ENCODE assay signal across 22 mouse cellular contexts in genomic region chr4:35201700-35202099, GRCm38 (mm10). TPM values are rescaled to one million over a fixed set of nuclear protein-coding genes. Genes with fewer than 3 reads are reported as not detected.
DNase-seq lines count a peak whose midpoint lies in the region; ATAC-seq and TF ChIP-seq lines count a peak whose summit lies in the region.
"Had no signal": no experiment of that assay in that cellular context is flagged by ENCODE, and none has a peak within 500 bp of the region (broad histone marks: within the 10 kb centered on the region; RNA-seq: fewer than 3 reads in every experiment).

No protein-coding gene starts in this region.

- ATAC-seq in liver, embryonic 12.5 days, result peak; percentile 37; the same call in 1 of the 2 replicates
- ATAC-seq in liver, embryonic 16.5 days (ENCODE audit: low read depth), result peak; percentile 21; the same call in 1 of the 2 replicates
- no peak for ATAC-seq in midbrain, embryonic 16.5 days
- ATAC-seq: forebrain, embryonic 15.5 days had no signal

- H3K9me3 ChIP-seq in MEL (replicated peaks; ENCODE audit: insufficient read depth, low read length), result no peaks in the 10 kb centered on the region
- H3K9me3 ChIP-seq in liver, embryonic 12.5 days (replicated peaks), result no peaks in the 10 kb centered on the region
- no peaks in the 10 kb centered on the region for H3K9me3 ChIP-seq in liver, embryonic 16.5 days (replicated peaks; ENCODE audit: control insufficient read depth, low read length)
- no peaks in the 10 kb centered on the region for H3K9me3 ChIP-seq in midbrain, embryonic 16.5 days (replicated peaks; ENCODE audit: control insufficient read depth, low read length, poor library complexity, severe bottlenecking)
- H3K9me3 ChIP-seq: embryonic facial prominence, embryonic 12.5 days; forebrain, embryonic 15.5 days; heart, embryonic 13.5 days; hindbrain, embryonic 12.5 days had no signal

- TF ChIP-seq RAD21 in MEL (IDR thresholded peaks at IDR 0.05; ENCODE audit: low read depth, low read length), result no peak

- no peak overlapping the region for H3K4me2 ChIP-seq in liver, embryonic 12.5 days
- H3K4me2 ChIP-seq in liver, embryonic 16.5 days (ENCODE audit: low read depth, low read length), result no peak overlapping the region
- no peak overlapping the region for H3K4me2 ChIP-seq in midbrain, embryonic 16.5 days (ENCODE audit: low read length)
- H3K4me2 ChIP-seq: embryonic facial prominence, embryonic 12.5 days; forebrain, embryonic 15.5 days; heart, embryonic 13.5 days; hindbrain, embryonic 12.5 days had no signal

- no peaks in the 10 kb centered on the region for H3K27me3 ChIP-seq in MEL (ENCODE audit: control insufficient read depth in 1 of 2, insufficient read depth in 2 of 2, low read length in 2 of 2)
- no peaks in the 10 kb centered on the region for H3K27me3 ChIP-seq in liver, embryonic 12.5 days (replicated peaks)
- no peaks in the 10 kb centered on the region for H3K27me3 ChIP-seq in liver, embryonic 16.5 days (ENCODE audit: control insufficient read depth, insufficient read depth, low read depth, low read length)
- H3K27me3 ChIP-seq in midbrain, embryonic 16.5 days (ENCODE audit: control insufficient read depth, insufficient read depth, low read depth, low read length), result no peaks in the 10 kb centered on the region
- H3K27me3 ChIP-seq: CH12.LX; embryonic facial prominence, embryonic 12.5 days; forebrain, embryonic 15.5 days; heart, embryonic 13.5 days; hindbrain, embryonic 12.5 days had no signal

- peaks cover 4 to 13% of the 10 kb centered on the region in 2 experiments for H3K36me3 ChIP-seq in MEL (ENCODE audit: control insufficient read depth in 1 of 2, insufficient read depth in 2 of 2, low read length in 2 of 2)
- peaks cover 18% of the 10 kb centered on the region for H3K36me3 ChIP-seq in liver, embryonic 12.5 days
- 0 out of 2 replicates have a peak, but pooled peaks cover 2% of the 10 kb centered on the region for H3K36me3 ChIP-seq in liver, embryonic 16.5 days (ENCODE audit: control insufficient read depth, insufficient read depth)
- peaks cover 16% of the 10 kb centered on the region for H3K36me3 ChIP-seq in midbrain, embryonic 16.5 days (ENCODE audit: control insufficient read depth, insufficient read depth, low read length)

- TF ChIP-seq EP300 in MEL (IDR thresholded peaks at IDR 0.05; ENCODE audit: low read depth in 1 of 2, low read length in 2 of 2), result peak; percentile 89 to 92

- H3K9ac ChIP-seq in MEL (ENCODE audit: control insufficient read depth, low read depth, low read length, poor library complexity, severe bottlenecking), result no peak overlapping the region
- no peak overlapping the region for H3K9ac ChIP-seq in liver, embryonic 12.5 days
- H3K9ac ChIP-seq in liver, embryonic 16.5 days (ENCODE audit: low read depth, low read length), result no peak overlapping the region
- no peak overlapping the region for H3K9ac ChIP-seq in midbrain, embryonic 16.5 days (ENCODE audit: low read depth, low read length)
- H3K9ac ChIP-seq: embryonic facial prominence, embryonic 12.5 days; forebrain, embryonic 15.5 days; heart, embryonic 13.5 days; hindbrain, embryonic 12.5 days had no signal

- H3K4me3 ChIP-seq in MEL (ENCODE audit: control insufficient read depth in 1 of 2, insufficient read depth in 1 of 2, low read depth in 2 of 2, low read length in 2 of 2), result no peak overlapping the region
- no peak overlapping the region for H3K4me3 ChIP-seq in liver, embryonic 12.5 days
- no peak overlapping the region for H3K4me3 ChIP-seq in liver, embryonic 16.5 days (ENCODE audit: low read depth, low read length)
- no peak overlapping the region for H3K4me3 ChIP-seq in midbrain, embryonic 16.5 days (ENCODE audit: low read depth, low read length)
- H3K4me3 ChIP-seq: embryonic facial prominence, embryonic 12.5 days; forebrain, embryonic 15.5 days; heart, embryonic 13.5 days; hindbrain, embryonic 12.5 days had no signal

- no peak for TF ChIP-seq CTCF in MEL (IDR thresholded peaks at IDR 0.05 in 2 of 3, conservative IDR thresholded peaks at IDR 0.05 in 1 of 3; ENCODE audit: control insufficient read depth in 1 of 3, insufficient read depth in 1 of 3, low read depth in 2 of 3, low read length in 3 of 3, poor library complexity in 1 of 3, severe bottlenecking in 1 of 3)

- peak overlapping the region; percentile 59 for H3K27ac ChIP-seq in MEL (ENCODE audit: control insufficient read depth, low read depth, low read length)
- no peak overlapping the region for H3K27ac ChIP-seq in liver, embryonic 12.5 days
- H3K27ac ChIP-seq in liver, embryonic 16.5 days (ENCODE audit: low read length), result no peak overlapping the region
- no peak overlapping the region for H3K27ac ChIP-seq in midbrain, embryonic 16.5 days (ENCODE audit: low read length)
- H3K27ac ChIP-seq: embryonic facial prominence, embryonic 12.5 days; forebrain, embryonic 15.5 days; heart, embryonic 13.5 days; hindbrain, embryonic 12.5 days had no signal

- H3K4me1 ChIP-seq in MEL (ENCODE audit: control insufficient read depth in 1 of 2, insufficient read depth in 2 of 2, low read length in 2 of 2), result peaks cover 2 to 6% of the 10 kb centered on the region in 2 experiments; a peak in 3 of 4 replicates
- H3K4me1 ChIP-seq in liver, embryonic 12.5 days, result no peaks in the 10 kb centered on the region
- H3K4me1 ChIP-seq in liver, embryonic 16.5 days (ENCODE audit: control insufficient read depth, low read depth, low read length), result no peaks in the 10 kb centered on the region
- no peaks in the 10 kb centered on the region for H3K4me1 ChIP-seq in midbrain, embryonic 16.5 days (ENCODE audit: control insufficient read depth, insufficient read depth, low read length)
- H3K4me1 ChIP-seq: embryonic facial prominence, embryonic 12.5 days; forebrain, embryonic 15.5 days; heart, embryonic 13.5 days; hindbrain, embryonic 12.5 days had no signal

- 31% methylated on average over 5 of the region's 5 CpGs for WGBS in liver, embryonic 12.5 days (ENCODE audit: insufficient replicate concordance)
- 31% methylated on average over 5 of the region's 5 CpGs for WGBS in liver, embryonic 16.5 days (ENCODE audit: insufficient replicate concordance)
- 98% methylated on average over 5 of the region's 5 CpGs for WGBS in midbrain, embryonic 16.5 days

- DNase-seq in MEL (ENCODE audit: low read depth, low spot score), result peak; percentile 71
- DNase-seq in layer of hippocampus, postnatal 36 days, result no peak
- no peak for DNase-seq in retina, embryonic 14.5 days (ENCODE audit: low spot score)
- DNase-seq: adrenal gland, postnatal 10 days; cerebellum, adult 11 months; cerebellum, adult 8-10 months; cerebellum, postnatal 14 days; gastrocnemius, postnatal 36 days; heart, postnatal 4 days had no signal

- H3K79me2 ChIP-seq in MEL (ENCODE audit: control insufficient read depth, insufficient read depth, low read length, poor library complexity), result no peaks in the 10 kb centered on the region

- TF ChIP-seq POLR2A in MEL (IDR thresholded peaks at IDR 0.05; ENCODE audit: control insufficient read depth in 1 of 2, insufficient read depth in 1 of 2, low read depth in 1 of 2, low read length in 2 of 2, poor library complexity in 1 of 2), result no peak

TF ChIP-seq in MEL, 35 proteins besides CTCF, POLR2A, EP300 and RAD21 (continues in another document):
- no peak for TF ChIP-seq SMC3 (IDR thresholded peaks at IDR 0.05; ENCODE audit: low read depth, low read length)
- no peak for TF ChIP-seq E2F4 (IDR thresholded peaks at IDR 0.05; ENCODE audit: borderline replicate concordance, low read depth, low read length)
- no peak for TF ChIP-seq UBTF (IDR thresholded peaks at IDR 0.05; ENCODE audit: borderline replicate concordance, insufficient read depth, low read depth, low read length)
- no peak for TF ChIP-seq BHLHE40 (IDR thresholded peaks at IDR 0.05; ENCODE audit: borderline replicate concordance, low read depth, low read length)
- no peak for TF ChIP-seq ZC3H11A (IDR thresholded peaks at IDR 0.05; ENCODE audit: low read depth, low read length)
- peak; percentile 30 for TF ChIP-seq TAL1 (IDR thresholded peaks at IDR 0.05; ENCODE audit: low read length)
- TF ChIP-seq TBP (IDR thresholded peaks at IDR 0.05; ENCODE audit: low read depth, low read length), result no peak
- no peak for TF ChIP-seq JUND (IDR thresholded peaks at IDR 0.05; ENCODE audit: low read depth, low read length)
- TF ChIP-seq POLR2AphosphoS2 (IDR thresholded peaks at IDR 0.05; ENCODE audit: low read length), result no peak
- TF ChIP-seq USF2 (IDR thresholded peaks at IDR 0.05; ENCODE audit: borderline replicate concordance in 1 of 2, insufficient read depth in 1 of 2, low read depth in 1 of 2, low read length in 2 of 2), result no peak
- no peak; the same call in 1 of the 2 replicates for TF ChIP-seq SIN3A (IDR thresholded peaks at IDR 0.05; ENCODE audit: low read length)
- no peak for TF ChIP-seq NELFE (IDR thresholded peaks at IDR 0.05; ENCODE audit: low read depth, low read length)

RNA-seq across cellular contexts. Expression of gene C9orf72, which starts 24.3 kb away (rescaled TPM):
- total RNA-seq in MEL (2012; rRNA removed), result 4.2 and 5.7 TPM in 2 replicates
- polyA plus RNA-seq in MEL (2012; ENCODE audit: insufficient read depth in 1 of 2, insufficient read length in 2 of 2, low read depth in 1 of 2, low replicate concordance in 2 of 2, missing spikeins in 1 of 2), result 1 to 10 TPM in 1 of 2 experiments, not detected in 1; 4.1 TPM
- 3.4 and 4.8 TPM in 2 replicates for polyA plus RNA-seq in liver, embryonic 12.5 days (2016; fragmentation: Nextera tagmentation; extraction: Ambion mirVana)
- polyA plus RNA-seq in liver, embryonic 16.5 days (2015; fragmentation: Nextera tagmentation; extraction: Ambion mirVana), result 3.8 and 4.0 TPM in 2 replicates
- 10 to 100 TPM; 25.9 to 27.5 TPM for total RNA-seq in layer of hippocampus, postnatal 36 days (2021)
- polyA plus RNA-seq in midbrain, embryonic 16.5 days (2015; fragmentation: Nextera tagmentation; extraction: Ambion mirVana), result 48.0 and 55.5 TPM in 2 replicates

RNA-seq across cellular contexts. Expression of gene Mob3b, which starts 44.4 kb away (rescaled TPM):
- 3.8 and 4.0 TPM in 2 replicates for total RNA-seq in MEL (2012; rRNA removed)
- polyA plus RNA-seq in MEL (2012; ENCODE audit: insufficient read depth in 1 of 2, insufficient read length in 2 of 2, low read depth in 1 of 2, low replicate concordance in 2 of 2, missing spikeins in 1 of 2), result 1 to 10 TPM in 1 of 2 experiments, not detected in 1; 4.2 TPM
- polyA plus RNA-seq in liver, embryonic 12.5 days (2016; fragmentation: Nextera tagmentation; extraction: Ambion mirVana), result 6.0 and 7.1 TPM in 2 replicates
- polyA plus RNA-seq in liver, embryonic 16.5 days (2015; fragmentation: Nextera tagmentation; extraction: Ambion mirVana), result 9.6 and 10.2 TPM in 2 replicates
- total RNA-seq in layer of hippocampus, postnatal 36 days (2021), result 1 to 10 TPM; 5.0 to 5.4 TPM
- 2.8 and 3.9 TPM in 2 replicates for polyA plus RNA-seq in midbrain, embryonic 16.5 days (2015; fragmentation: Nextera tagmentation; extraction: Ambion mirVana)

RNA-seq across cellular contexts. Expression of gene Ifnk, which starts 49.8 kb away (rescaled TPM):
- total RNA-seq in MEL (2012; rRNA removed), result not detected in 2 replicates
- polyA plus RNA-seq in MEL (2012; ENCODE audit: insufficient read depth in 1 of 2, insufficient read length in 2 of 2, low read depth in 1 of 2, low replicate concordance in 2 of 2, missing spikeins in 1 of 2), result not detected
- polyA plus RNA-seq in liver, embryonic 12.5 days (2016; fragmentation: Nextera tagmentation; extraction: Ambion mirVana), result 0.17 TPM in 1 of 2 replicates, not detected in the other
- 0.14 and 0.27 TPM in 2 replicates for polyA plus RNA-seq in liver, embryonic 16.5 days (2015; fragmentation: Nextera tagmentation; extraction: Ambion mirVana)
- not detected for total RNA-seq in layer of hippocampus, postnatal 36 days (2021)
- polyA plus RNA-seq in midbrain, embryonic 16.5 days (2015; fragmentation: Nextera tagmentation; extraction: Ambion mirVana), result 0.27 TPM in 1 of 2 replicates, not detected in the other
- total RNA-seq: adrenal gland, postnatal 10 days; adrenal gland, postnatal 4 days; CH12.LX; gastrocnemius, adult 8-10 months; gastrocnemius, postnatal 36 days; heart, postnatal 4 days had no signal
- polyA plus RNA-seq: brain, embryonic 14.5 days; cortical plate, adult 2 months; heart, embryonic 13.5 days; heart, postnatal 0 days; hindbrain, embryonic 12.5 days had no signal
